Mouse (Mus musculus) stomach, postnatal 0 days (tissue): ENCODE results near the gene Mcmbp.

Experiments used
- CTCF ChIP-seq: IDR thresholded peaks from 2 replicates; pipeline ENCODE4 v1.5.1; 2016; ENCODE audit warnings: antibody characterized with exemption, low read depth, mild to moderate bottlenecking, moderate library complexity
- EP300 ChIP-seq: optimal IDR thresholded peaks from 2 replicates; pipeline ENCODE3; 2016; ENCODE audit warnings: antibody characterized with exemption

DNA sequence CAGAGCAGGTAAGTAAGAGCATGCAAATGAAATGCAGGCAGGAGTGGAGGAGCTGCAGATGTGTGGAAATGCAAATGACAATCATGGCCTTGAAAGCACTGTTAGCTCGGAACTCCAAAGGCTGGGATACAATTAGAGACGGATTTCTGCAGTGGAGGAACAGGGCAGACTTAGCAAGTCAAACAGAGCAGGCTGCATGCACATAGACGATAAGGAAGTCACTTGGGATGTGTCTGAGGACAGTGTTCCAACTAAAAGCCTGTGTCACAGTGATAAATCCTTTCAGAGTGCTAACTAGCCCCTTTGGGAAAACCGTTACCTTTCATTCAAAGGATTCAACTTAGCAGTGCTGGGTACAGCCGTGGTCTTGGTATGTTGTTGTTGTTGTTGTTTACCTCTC lies 72.5 kb downstream of the Mcmbp start:
- no peak for TF ChIP-seq CTCF
- TF ChIP-seq EP300: no peak
